Mouse (Mus musculus) NIH3T3 (cell line): Measurements from ENCODE around the gene Ube2g1.
A peak's percentile ranks its signal among the peaks of the same experiment; 100 is the strongest.
"Not testable (repeated sequence)": the region's sequence is repeated elsewhere in the genome, so short reads cannot be mapped to it uniquely, and the experiment has no call there.

Experiments used
- DNase-seq: peaks from one replicate; pipeline ENCODE4 v3.0.0-alpha.2; 2012; ENCODE audit warnings: low read depth

Ube2g1 gene

DNA sequence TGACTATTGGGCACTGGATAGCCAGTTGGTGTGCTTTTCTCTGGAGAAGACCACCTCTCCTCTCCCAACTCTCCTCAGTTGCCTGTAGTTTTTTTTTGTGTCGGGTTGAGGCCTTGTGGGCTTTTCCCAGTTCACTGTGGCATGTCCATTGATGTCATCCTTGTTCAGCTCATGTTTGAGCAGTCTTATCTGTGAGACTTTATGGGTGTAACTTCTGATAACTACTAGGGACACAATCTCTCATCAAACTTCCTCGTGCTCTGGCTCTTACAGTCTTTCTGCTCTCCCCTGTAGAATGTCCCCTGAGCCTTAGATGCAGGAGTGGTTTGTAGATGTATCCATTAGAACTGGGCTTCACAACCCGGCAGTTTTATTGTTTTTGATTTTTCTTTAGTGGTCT, 87.9 kb downstream of the Ube2g1 start:
- DNase-seq = no peak

DNA sequence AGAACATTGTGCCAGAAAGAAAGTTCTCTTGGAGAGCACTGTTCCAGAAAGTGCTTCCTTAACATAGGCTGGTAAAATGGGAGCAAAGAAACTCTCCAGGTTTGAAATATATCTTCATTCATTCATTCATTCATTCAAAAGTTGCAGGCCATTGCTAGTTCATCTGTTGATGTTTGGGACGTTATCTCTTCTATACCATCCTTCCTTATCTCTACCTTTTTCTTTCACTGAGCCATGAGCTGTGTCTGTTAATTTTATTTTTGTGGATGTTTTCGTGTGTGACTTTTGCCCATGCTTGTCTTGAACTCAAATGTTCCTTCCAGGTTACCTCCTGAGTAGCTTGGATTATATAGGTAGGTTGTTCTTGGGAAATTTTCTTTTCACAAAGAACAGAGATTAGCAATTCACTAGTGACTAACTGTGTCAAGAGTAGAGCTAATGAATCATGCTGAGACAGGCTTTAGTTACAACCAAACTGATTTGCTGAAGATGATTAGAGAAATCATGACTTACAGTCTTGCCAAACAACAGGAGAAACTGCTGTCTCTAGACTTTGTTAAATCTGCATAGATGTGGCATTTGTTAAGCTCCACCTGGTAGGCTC, 89.4 kb downstream of the Ube2g1 start:
- DNase-seq = no peak

DNA sequence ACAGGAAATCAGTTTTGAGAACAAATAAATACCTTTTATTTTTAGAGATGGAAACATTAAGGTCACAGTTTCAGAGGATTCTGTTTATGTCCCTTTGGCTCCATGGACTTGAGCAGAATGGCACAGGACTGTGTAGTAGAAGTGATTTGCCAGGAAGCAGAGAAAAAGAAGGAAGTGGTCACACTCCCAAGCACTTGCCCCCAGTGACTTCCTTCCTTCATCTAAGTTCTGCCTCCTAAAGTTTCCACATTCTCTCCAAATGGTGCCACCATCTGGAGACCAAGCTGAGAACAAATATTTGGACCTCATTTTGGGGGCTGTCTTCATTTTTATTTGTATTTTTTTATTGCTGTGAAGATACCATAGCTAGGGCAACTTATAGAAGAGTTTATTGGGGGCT, 90.2 kb downstream of the Ube2g1 start:
- no peak for DNase-seq

DNA sequence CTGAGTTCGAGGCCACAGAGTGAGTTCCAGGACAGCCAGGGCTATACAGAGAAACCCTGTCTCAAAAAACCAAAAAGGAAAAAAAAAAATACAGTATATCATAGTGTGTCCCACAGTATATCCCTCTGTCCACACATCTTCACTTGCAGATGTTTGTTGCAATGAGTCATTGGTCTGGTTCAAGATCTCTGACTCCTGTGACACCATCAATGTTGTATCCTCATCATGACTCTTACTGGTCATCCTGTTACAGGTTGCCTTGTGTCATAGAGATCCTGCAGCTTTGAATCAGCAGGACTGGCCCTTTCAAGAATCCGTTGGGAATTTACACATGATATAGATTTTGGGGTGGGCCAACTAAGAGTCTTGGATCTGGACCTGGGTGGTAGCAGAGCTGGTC, 98.0 kb downstream of the Ube2g1 start:
- DNase-seq = not testable (repeated sequence)

DNA sequence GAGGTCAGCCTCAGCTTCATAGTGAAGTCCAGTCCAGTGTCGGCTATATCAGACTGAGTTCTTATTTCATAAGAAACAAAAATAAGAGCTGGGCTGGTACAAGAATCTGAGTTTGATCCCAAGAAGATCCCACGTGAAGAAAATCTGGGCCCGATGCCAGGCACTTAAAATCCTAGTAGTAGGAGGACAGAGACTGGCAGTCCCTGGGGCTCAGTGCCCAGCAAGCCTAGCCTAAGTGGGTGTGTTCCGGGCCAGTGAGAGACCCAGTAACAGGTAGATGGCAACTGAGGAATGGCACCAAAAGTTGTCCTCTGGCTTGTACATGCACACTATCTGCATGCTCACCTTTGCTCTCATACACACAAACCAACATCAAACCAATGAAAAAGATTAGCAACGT, 105.6 kb downstream of the Ube2g1 start:
- DNase-seq = no peak

DNA sequence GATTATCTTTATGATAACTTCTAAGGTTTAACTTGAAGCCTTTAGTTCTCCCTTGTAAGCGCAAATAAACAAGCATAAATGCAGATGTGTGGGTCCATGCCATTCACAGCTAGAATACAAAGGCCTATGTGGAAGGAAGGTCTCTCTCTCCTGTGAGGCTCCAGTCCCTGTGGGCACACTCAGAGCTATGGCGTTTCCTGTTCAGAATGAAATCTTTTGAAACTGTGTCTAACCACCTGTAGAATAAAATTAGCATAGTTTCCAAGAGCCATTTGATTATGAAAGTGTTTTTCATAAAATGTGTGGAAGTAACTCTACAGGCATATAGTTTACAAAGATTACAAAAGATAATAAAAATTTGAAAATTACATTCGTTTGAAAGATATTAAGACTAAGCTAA, 111.1 kb downstream of the Ube2g1 start:
- DNase-seq = no peak

DNA sequence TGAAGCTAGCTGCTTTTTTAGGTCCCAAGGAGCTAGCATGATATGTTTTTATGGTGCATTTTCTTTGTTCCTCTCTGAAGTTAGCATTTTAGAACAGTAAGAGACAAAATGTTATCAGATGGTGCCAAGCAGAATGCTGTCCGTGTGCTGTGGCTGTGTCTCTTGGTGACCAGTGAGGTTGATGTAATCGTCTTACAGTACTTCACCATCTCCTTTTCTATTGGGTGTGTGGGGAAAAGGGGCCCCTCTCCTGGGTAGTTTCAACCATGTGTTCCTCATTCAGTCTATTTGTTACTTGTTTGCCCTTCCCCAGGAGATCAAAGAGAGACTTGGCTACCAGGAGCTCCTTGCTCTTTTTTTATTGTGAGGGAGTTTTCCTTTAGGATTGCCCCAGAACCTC, 116.1 kb downstream of the Ube2g1 start:
- no peak for DNase-seq

DNA sequence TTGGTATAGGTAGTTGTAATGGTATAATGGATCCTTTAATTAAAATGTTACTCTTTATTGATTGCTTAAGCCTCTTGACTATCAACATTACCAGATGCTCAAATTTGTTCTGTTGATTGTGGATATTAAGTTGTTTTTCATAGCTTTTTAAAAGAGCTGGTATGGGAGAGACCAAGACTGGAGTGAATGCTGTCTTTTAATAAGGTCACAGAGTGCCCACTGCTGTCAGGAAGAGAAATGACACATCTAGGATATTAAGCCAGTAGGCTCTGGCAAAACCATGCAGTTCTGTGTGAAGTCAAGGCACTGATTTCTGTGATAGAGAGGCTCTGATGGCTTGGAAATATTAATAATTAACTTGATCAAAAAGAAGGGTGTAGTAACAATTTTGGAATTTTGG, 116.8 kb downstream of the Ube2g1 start:
- peak; percentile 43 for DNase-seq

DNA sequence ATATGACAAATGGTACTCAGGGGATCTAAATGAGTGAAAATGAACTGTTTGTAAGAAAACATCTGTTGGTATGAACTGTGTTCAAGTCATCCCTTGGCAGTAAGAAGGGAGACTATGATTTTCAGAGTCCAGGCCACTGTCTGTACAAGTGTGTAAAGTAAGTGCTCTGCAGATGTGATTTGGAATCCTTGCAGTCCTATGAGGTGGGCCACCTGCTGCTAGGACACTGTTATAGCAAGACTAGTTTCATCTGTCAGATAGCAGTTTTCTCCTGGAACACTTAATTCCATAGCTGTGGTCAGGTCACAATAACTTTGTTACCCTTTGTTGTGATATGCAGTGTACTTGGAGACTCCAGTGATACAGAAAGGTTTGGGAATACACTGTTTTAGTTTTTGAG, 118.9 kb downstream of the Ube2g1 start:
- DNase-seq = peak; percentile 29

DNA sequence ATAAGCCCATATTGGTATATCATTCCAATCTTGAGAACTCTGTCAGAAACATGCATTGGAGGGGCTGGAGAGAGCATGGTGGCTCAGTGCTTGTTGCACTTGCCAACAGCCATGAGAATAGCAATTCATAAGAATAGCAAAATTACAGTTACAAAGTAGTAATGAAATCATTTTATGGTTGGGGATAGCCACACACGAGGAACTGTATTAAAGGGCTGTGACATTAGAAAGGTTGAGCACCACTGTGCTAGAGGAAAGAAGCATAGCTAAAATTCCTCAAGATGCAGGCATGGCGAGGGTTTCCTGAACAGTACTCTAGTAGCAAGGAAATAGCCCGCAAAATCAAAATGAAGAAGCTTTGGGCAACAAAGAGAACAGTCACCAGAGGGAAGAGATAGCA, 126.7 kb downstream of the Ube2g1 start:
- no peak for DNase-seq

DNA sequence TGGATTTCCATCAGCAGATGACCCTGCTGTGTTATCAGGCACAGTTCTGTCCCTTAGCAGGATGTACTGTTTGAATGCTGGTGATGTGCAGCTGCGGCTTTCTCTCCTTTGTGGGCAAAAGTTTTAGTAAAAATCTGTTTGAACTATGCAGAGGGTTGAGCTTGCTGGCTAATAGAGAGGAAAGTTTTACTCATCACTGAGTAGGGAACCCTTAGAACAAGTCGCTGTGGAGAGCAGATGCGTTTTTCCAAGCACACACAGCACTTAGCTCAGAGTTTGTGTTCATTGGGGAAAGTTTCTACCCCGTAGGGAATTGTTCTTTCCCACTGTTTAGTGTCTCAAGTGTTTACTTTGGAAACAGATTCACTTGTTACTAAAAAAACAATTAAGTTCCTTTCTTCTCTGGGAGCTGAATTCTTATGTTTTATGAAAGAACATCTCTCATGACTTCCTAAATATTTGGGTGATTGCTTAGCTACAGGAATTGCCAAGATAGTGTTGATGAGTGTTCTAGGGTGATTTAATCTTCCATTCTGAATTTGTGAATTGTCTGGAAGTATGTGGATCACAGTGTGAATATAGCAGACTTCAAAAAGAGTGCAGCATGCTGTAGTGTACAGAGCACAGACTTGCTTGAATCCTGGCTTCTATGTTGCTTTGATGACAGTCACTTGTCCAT, 127.9 kb downstream of the Ube2g1 start:
- DNase-seq = peak; percentile 46

DNA sequence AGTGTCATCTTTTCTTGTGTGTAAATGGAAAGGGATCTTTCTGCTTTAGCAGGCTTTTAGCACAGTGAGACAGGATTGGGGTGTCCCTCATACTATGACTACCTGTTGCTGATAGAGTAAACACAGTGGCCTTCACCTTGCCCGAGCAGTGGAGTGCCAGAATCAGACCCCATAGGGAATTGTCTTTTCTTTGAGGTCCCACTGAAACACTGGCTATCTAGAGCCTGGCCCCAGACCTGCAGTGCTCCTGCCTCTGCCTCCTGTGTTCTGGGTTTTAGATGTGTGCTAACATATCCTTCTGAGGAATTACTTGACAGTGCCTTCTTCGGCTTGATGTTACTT, 128.4 kb downstream of the Ube2g1 start:
- DNase-seq = no peak
